Mouse (Mus musculus): ENCODE measurements around the gene Slc6a19. TPM values are rescaled to one million over a fixed set of nuclear protein-coding genes. Genes with fewer than 3 reads are reported as not detected.
A peak's percentile ranks its signal among the peaks of the same experiment; 100 is the strongest.

The Slc6a19 gene
- total and polyA plus RNA-seq, 2 experiments, result 0.28 to 0.33 TPM

GRCm38 (mm10) chr13:73653266-73653665 lies 51.4 kb downstream of the Slc6a19 start:
- Histone ChIP-seq H3K4me1 (ENCODE audit: control insufficient read depth, insufficient read depth, low read length) (no peaks in the 10 kb centered on the region), H3K27ac (replicated peaks; ENCODE audit: insufficient read depth, low read depth, low read length) (no peak overlapping the region), H3K9ac (ENCODE audit: low read depth, low read length) (no peak overlapping the region), H3K27me3 (ENCODE audit: control insufficient read depth, insufficient read depth, low read length) (no peaks in the 10 kb centered on the region), H3K4me3 (ENCODE audit: insufficient read depth, low read depth, low read length) (no peak overlapping the region), H3K36me3 (ENCODE audit: control insufficient read depth, insufficient read depth, low read length) (no peaks in the 10 kb centered on the region), H3K79me2 (ENCODE audit: control insufficient read depth, insufficient read depth, low read length) (no peaks in the 10 kb centered on the region)
- DNase-seq (ENCODE audit: extremely low read depth, low read depth, low spot score), result peak; percentile 72
- no peak for TF ChIP-seq CTCF (IDR thresholded peaks at IDR 0.05; ENCODE audit: low read depth, low read length)
- no peak for TF ChIP-seq POLR2A (IDR thresholded peaks at IDR 0.05; ENCODE audit: extremely low read depth, insufficient read depth, low read length)
- WGBS, result 33% methylated on average over 3 of the region's 3 CpGs

- Histone ChIP-seq H3K27me3 (ENCODE audit: control insufficient read depth, insufficient read depth, low read length) (no peaks in the 10 kb centered on the region), H3K27ac (replicated peaks; ENCODE audit: insufficient read depth, low read depth, low read length) (no peak overlapping the region), H3K4me3 (ENCODE audit: insufficient read depth, low read depth, low read length) (no peak overlapping the region), H3K4me1 (ENCODE audit: control insufficient read depth, insufficient read depth, low read length) (no peaks in the 10 kb centered on the region), H3K9ac (ENCODE audit: low read depth, low read length) (no peak overlapping the region), H3K36me3 (ENCODE audit: control insufficient read depth, insufficient read depth, low read length) (no peaks in the 10 kb centered on the region), H3K79me2 (ENCODE audit: control insufficient read depth, insufficient read depth, low read length) (no peaks in the 10 kb centered on the region)
- no peak for TF ChIP-seq POLR2A (IDR thresholded peaks at IDR 0.05; ENCODE audit: extremely low read depth, insufficient read depth, low read length)
- peak; percentile 75 for TF ChIP-seq CTCF (IDR thresholded peaks at IDR 0.05; ENCODE audit: low read depth, low read length)
- WGBS, result 46% methylated on average over 6 of the region's 6 CpGs
- no peak for DNase-seq (ENCODE audit: extremely low read depth, low read depth, low spot score)
These were observed 58.1 kb downstream of the Slc6a19 start for GRCm38 (mm10) chr13:73646397-73647087.

- H3K9ac ChIP-seq (ENCODE audit: low read depth, low read length), result no peak overlapping the region
- no peak for DNase-seq (ENCODE audit: extremely low read depth, low read depth, low spot score)
- 90% methylated on average over 4 of the region's 4 CpGs for WGBS
- no peaks in the 10 kb centered on the region for H3K36me3 ChIP-seq (ENCODE audit: control insufficient read depth, insufficient read depth, low read length)
- H3K27me3 ChIP-seq (ENCODE audit: control insufficient read depth, insufficient read depth, low read length), result no peaks in the 10 kb centered on the region
- no peak overlapping the region for H3K4me3 ChIP-seq (ENCODE audit: insufficient read depth, low read depth, low read length)
- no peaks in the 10 kb centered on the region for H3K4me1 ChIP-seq (ENCODE audit: control insufficient read depth, insufficient read depth, low read length)
- TF ChIP-seq POLR2A (IDR thresholded peaks at IDR 0.05; ENCODE audit: extremely low read depth, insufficient read depth, low read length), result no peak
- TF ChIP-seq CTCF (IDR thresholded peaks at IDR 0.05; ENCODE audit: low read depth, low read length), result no peak
- H3K79me2 ChIP-seq (ENCODE audit: control insufficient read depth, insufficient read depth, low read length), result no peaks in the 10 kb centered on the region
- H3K27ac ChIP-seq (replicated peaks; ENCODE audit: insufficient read depth, low read depth, low read length), result no peak overlapping the region
These were observed 63.4 kb downstream of the Slc6a19 start for GRCm38 (mm10) chr13:73641296-73641695.

GRCm38 (mm10) chr13:73637826-73638225 lies 66.8 kb downstream of the Slc6a19 start:
- no peak for TF ChIP-seq POLR2A (IDR thresholded peaks at IDR 0.05; ENCODE audit: extremely low read depth, insufficient read depth, low read length)
- TF ChIP-seq CTCF (IDR thresholded peaks at IDR 0.05; ENCODE audit: low read depth, low read length), result no peak
- DNase-seq (ENCODE audit: extremely low read depth, low read depth, low spot score), result no peak
- no peaks in the 10 kb centered on the region for H3K36me3 ChIP-seq (ENCODE audit: control insufficient read depth, insufficient read depth, low read length)
- 69% methylated on average over 6 of the region's 6 CpGs for WGBS
- no peak overlapping the region for H3K4me3 ChIP-seq (ENCODE audit: insufficient read depth, low read depth, low read length)
- H3K27me3 ChIP-seq (ENCODE audit: control insufficient read depth, insufficient read depth, low read length), result no peaks in the 10 kb centered on the region
- H3K79me2 ChIP-seq (ENCODE audit: control insufficient read depth, insufficient read depth, low read length), result no peaks in the 10 kb centered on the region
- no peaks in the 10 kb centered on the region for H3K4me1 ChIP-seq (ENCODE audit: control insufficient read depth, insufficient read depth, low read length)
- no peak overlapping the region for H3K9ac ChIP-seq (ENCODE audit: low read depth, low read length)
- no peak overlapping the region for H3K27ac ChIP-seq (replicated peaks; ENCODE audit: insufficient read depth, low read depth, low read length)

GRCm38 (mm10) chr13:73631837-73632236 lies 72.8 kb downstream of the Slc6a19 start:
- no peaks in the 10 kb centered on the region; the same call in 1 of the 2 replicates for H3K4me1 ChIP-seq (ENCODE audit: control insufficient read depth, insufficient read depth, low read length)
- TF ChIP-seq CTCF (IDR thresholded peaks at IDR 0.05; ENCODE audit: low read depth, low read length) (no peak), POLR2A (IDR thresholded peaks at IDR 0.05; ENCODE audit: extremely low read depth, insufficient read depth, low read length) (no peak)
- H3K9ac ChIP-seq (ENCODE audit: low read depth, low read length), result no peak overlapping the region
- DNase-seq (ENCODE audit: extremely low read depth, low read depth, low spot score), result peak; percentile 10
- H3K79me2 ChIP-seq (ENCODE audit: control insufficient read depth, insufficient read depth, low read length), result no peaks in the 10 kb centered on the region
- no peak overlapping the region for H3K4me3 ChIP-seq (ENCODE audit: insufficient read depth, low read depth, low read length)
- WGBS, result 91% methylated on average over 3 of the region's 3 CpGs
- H3K36me3 ChIP-seq (ENCODE audit: control insufficient read depth, insufficient read depth, low read length), result no peaks in the 10 kb centered on the region
- no peaks in the 10 kb centered on the region for H3K27me3 ChIP-seq (ENCODE audit: control insufficient read depth, insufficient read depth, low read length)
- no peak overlapping the region for H3K27ac ChIP-seq (replicated peaks; ENCODE audit: insufficient read depth, low read depth, low read length)

Other genes with a start within 250 kb of the Slc6a19 start
- gene Lpcat1, start 237.7 kb downstream of the Slc6a19 start, total RNA-seq (2014; rRNA removed), result 2.8 and 2.9 TPM in 2 replicates
- gene Lpcat1, start 237.7 kb downstream of the Slc6a19 start, polyA plus RNA-seq (2012; rRNA removed), result 2.2 and 2.5 TPM in 2 replicates
- not detected in 2 replicates for gene Slc6a3, start 168.1 kb downstream of the Slc6a19 start, total RNA-seq (2014; rRNA removed)
- not detected in 2 replicates for gene Slc6a3, start 168.1 kb downstream of the Slc6a19 start, polyA plus RNA-seq (2012; rRNA removed)
- 95.1 and 108 TPM in 2 replicates for gene Clptm1l, start 100.9 kb downstream of the Slc6a19 start, total RNA-seq (2014; rRNA removed)
- gene Clptm1l, start 100.9 kb downstream of the Slc6a19 start, polyA plus RNA-seq (2012; rRNA removed), result 116 and 138 TPM in 2 replicates
- 7.0 and 8.5 TPM in 2 replicates for gene Tert, start 78.0 kb downstream of the Slc6a19 start, total RNA-seq (2014; rRNA removed)
- gene Tert, start 78.0 kb downstream of the Slc6a19 start, polyA plus RNA-seq (2012; rRNA removed), result 13.1 and 16.5 TPM in 2 replicates
- gene Slc6a18, start 26.8 kb downstream of the Slc6a19 start, total RNA-seq (2014; rRNA removed), result not detected in 2 replicates
- gene Slc6a18, start 26.8 kb downstream of the Slc6a19 start, polyA plus RNA-seq (2012; rRNA removed), result 0.15 TPM in 1 of 2 replicates, not detected in the other
- 38.0 and 48.6 TPM in 2 replicates for gene Slc12a7, start 28.2 kb upstream of the Slc6a19 start, total RNA-seq (2014; rRNA removed)
- 69.9 and 91.0 TPM in 2 replicates for gene Slc12a7, start 28.2 kb upstream of the Slc6a19 start, polyA plus RNA-seq (2012; rRNA removed)
- gene Nkd2, start 142.8 kb upstream of the Slc6a19 start, total RNA-seq (2014; rRNA removed), result 0.09 and 0.34 TPM in 2 replicates
- gene Nkd2, start 142.8 kb upstream of the Slc6a19 start, polyA plus RNA-seq (2012; rRNA removed), result 0.34 and 0.83 TPM in 2 replicates
- gene Trip13, start 232.9 kb upstream of the Slc6a19 start, total RNA-seq (2014; rRNA removed), result 0.37 and 1.2 TPM in 2 replicates
- gene Trip13, start 232.9 kb upstream of the Slc6a19 start, polyA plus RNA-seq (2012; rRNA removed), result 0.20 and 0.24 TPM in 2 replicates
- 8.0 and 8.5 TPM in 2 replicates for gene Brd9, start 232.9 kb upstream of the Slc6a19 start, total RNA-seq (2014; rRNA removed)
- gene Brd9, start 232.9 kb upstream of the Slc6a19 start, polyA plus RNA-seq (2012; rRNA removed), result 6.0 and 9.1 TPM in 2 replicates

Data from liver, adult 2 months (tissue).